Mouse (Mus musculus): Measurements from ENCODE around the gene Gm20388.

Gm20388 gene

GRCm38 (mm10) chr8:121547132-121547531, 1636.5 kb downstream of the Gm20388 start:
- DNase-seq (ENCODE audit: extremely low spot score, low read depth, low spot score) = peak; percentile 58

DNA sequence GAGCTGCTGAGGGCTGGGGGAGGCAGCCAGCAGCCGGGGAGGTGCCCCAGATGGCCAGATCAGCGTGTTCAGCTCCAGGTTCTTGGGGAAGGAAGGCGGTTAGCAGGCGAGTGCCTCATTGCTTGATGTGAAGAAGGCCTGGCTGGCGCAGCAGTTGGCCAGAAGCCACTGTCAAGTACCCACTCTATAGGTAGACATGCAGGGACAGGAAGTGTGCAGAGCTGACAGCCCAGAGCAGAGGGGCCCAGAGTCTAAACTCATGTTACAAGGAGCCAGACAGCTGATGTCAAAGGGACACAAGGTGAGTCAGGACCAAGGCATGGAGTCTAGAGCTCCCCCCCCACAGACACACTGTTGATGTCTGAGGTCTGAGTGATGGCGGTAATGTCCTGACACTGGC, 1639.4 kb downstream of the Gm20388 start:
- DNase-seq (ENCODE audit: extremely low spot score, low read depth, low spot score) = no peak

GRCm38 (mm10) chr8:121551065-121551985, 1640.7 kb downstream of the Gm20388 start:
- DNase-seq (ENCODE audit: extremely low spot score, low read depth, low spot score) = no peak

DNA sequence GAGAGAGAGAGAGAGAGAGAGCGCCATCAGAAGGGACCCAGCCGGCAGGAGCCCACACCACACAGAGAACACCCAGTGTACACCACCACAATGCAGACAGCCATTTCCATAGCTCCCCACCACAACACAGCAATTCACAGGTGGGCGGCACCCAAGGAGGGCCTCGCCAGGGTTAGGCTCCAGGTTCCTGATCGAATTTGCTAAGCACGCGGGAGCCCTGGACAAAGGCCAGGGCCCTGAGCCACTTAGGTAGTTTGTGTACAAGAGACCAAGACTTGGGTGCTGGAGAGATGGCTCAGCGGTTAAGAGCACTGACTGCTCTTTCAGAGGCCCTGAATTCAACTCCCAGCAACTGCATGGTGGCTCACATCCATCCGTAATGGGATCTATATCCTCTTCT, 1641.9 kb downstream of the Gm20388 start:
- DNase-seq (ENCODE audit: extremely low spot score, low read depth, low spot score) = no peak

DNA sequence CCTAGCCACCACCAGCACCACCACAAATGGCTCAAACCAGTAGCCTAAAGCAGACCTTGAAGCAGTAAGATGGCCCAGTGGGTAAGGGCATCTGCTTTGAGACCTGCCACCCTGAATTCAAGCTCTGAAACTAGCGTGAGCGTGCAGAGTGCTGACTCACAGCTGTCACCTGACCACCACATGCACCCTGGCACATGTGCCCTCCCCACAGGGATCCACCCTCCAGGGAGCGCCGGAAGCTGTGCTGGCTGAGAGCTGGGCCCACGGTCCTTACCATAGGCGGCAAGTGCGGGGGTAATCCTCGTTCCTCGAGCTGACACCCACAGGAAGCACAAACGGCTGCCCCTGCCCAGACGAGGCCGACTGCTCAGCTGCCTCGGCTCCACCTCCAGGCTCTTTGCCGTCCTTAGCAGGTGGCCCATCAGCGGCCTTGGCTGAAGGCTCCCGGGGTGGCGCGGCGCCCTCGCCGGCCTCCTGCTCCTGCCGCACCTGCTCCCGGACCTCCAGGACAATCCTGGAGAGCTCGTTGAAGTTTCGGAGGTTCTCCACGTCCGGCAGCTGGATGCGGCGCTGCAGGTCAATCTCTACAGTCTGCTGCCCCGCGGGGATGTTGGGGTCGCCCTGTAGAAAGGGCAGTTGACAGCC, 1643.3 kb downstream of the Gm20388 start:
- DNase-seq (ENCODE audit: extremely low spot score, low read depth, low spot score) = no peak

- DNase-seq (ENCODE audit: extremely low spot score, low read depth, low spot score) = no peak
Measured at GRCm38 (mm10) chr8:121557746-121558145, 1647.1 kb downstream of the Gm20388 start.

DNA sequence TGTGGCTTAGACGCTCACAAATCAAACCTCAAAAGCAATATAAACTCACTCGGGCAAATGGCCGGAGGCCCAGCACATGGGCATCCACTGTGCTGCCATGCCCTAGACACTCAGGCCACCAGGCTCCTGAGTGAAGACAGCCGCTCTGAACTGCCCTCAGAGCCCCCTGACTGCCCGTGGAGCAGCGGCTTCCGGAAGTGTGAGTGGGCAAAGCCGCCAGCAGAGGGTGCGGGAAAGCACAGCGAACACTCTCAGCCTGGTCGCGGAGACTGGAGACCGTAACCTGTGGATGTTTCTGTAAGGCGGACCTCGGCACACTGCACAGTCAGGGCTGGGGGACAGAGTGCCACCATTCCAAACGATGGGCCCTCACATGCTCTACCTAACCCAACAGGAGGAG, 1647.9 kb downstream of the Gm20388 start:
- DNase-seq (ENCODE audit: extremely low spot score, low read depth, low spot score) = no peak

DNA sequence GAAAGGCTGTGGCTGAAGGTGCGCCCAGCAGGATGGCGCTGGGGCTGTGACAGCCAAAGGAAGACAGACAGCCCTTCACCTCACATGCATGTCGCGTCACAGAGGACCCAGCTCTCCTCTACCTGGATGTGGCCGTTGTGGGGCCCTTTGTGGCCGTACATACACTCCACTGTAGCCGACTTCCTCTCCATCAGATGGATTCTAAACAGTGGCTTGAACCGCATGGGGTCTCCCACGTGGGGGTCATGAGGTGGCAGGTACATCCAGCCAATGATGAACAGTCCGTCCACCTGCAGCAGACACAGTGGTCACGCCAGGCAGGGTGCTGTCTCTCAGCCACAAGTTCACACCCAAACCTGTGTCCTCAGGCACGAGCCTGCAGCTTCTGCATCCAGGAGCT, 1649.2 kb downstream of the Gm20388 start:
- DNase-seq (ENCODE audit: extremely low spot score, low read depth, low spot score) = no peak

GRCm38 (mm10) chr8:121560432-121561100, 1649.9 kb downstream of the Gm20388 start:
- DNase-seq (ENCODE audit: extremely low spot score, low read depth, low spot score) = no peak

- DNase-seq (ENCODE audit: extremely low spot score, low read depth, low spot score) = no peak
Measured at GRCm38 (mm10) chr8:121561636-121562345, 1651.2 kb downstream of the Gm20388 start.

DNA sequence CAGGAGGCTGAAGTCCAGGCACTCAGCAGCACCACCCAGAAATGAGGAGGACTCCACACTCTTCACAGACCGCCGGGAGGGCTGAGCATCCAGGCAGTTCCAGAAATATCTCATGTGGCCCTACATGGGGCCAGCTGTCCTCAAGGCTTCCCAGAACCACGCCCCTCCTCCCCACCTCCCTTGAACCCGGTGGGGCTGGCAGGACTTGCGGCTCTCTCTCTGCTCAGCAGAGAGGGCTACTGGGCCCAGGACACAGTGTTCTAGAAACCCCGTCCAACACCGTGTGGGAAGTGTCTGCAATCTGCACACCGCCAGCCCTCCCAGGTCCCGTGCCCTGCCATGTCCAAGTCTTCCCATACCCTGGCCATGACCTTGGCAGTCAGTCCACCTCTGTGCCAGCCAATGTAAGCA, 1652.3 kb downstream of the Gm20388 start:
- no peak for DNase-seq (ENCODE audit: extremely low spot score, low read depth, low spot score)

GRCm38 (mm10) chr8:121563701-121564100, 1653.1 kb downstream of the Gm20388 start:
- DNase-seq (ENCODE audit: extremely low spot score, low read depth, low spot score) = no peak

GRCm38 (mm10) chr8:121568321-121568720, 1657.7 kb downstream of the Gm20388 start:
- DNase-seq (ENCODE audit: extremely low spot score, low read depth, low spot score) = no peak

DNA sequence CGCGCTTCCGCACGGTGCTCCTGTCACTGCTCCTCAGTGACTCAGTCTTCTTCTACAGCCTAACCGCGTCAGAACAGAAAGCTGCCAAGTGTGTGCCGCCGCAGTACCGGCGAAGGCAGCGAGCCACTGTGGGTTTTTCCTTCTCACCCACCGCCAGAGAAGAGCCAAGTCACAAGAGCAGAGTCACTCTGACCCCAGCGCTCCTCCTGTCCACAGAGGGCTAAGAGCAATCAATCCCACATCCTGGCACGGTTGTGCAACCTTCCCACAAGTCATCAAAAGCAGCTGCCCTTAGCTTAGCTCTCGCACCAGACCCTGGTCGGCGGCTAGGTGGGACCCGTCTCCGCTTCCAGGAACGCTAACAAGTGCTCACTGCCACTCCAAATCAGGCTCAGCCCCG, 1659.7 kb downstream of the Gm20388 start:
- DNase-seq (ENCODE audit: extremely low spot score, low read depth, low spot score) = no peak

- DNase-seq (ENCODE audit: extremely low spot score, low read depth, low spot score) = no peak
Measured at GRCm38 (mm10) chr8:121570801-121571200, 1660.2 kb downstream of the Gm20388 start.

- no peak for DNase-seq (ENCODE audit: extremely low spot score, low read depth, low spot score)
Measured at GRCm38 (mm10) chr8:121572121-121572520, 1661.5 kb downstream of the Gm20388 start.

- no peak for DNase-seq (ENCODE audit: extremely low spot score, low read depth, low spot score)
Measured at GRCm38 (mm10) chr8:121573275-121573674, 1662.6 kb downstream of the Gm20388 start.

- no peak for DNase-seq (ENCODE audit: extremely low spot score, low read depth, low spot score)
Measured at GRCm38 (mm10) chr8:121575661-121576060, 1665.0 kb downstream of the Gm20388 start.

DNA sequence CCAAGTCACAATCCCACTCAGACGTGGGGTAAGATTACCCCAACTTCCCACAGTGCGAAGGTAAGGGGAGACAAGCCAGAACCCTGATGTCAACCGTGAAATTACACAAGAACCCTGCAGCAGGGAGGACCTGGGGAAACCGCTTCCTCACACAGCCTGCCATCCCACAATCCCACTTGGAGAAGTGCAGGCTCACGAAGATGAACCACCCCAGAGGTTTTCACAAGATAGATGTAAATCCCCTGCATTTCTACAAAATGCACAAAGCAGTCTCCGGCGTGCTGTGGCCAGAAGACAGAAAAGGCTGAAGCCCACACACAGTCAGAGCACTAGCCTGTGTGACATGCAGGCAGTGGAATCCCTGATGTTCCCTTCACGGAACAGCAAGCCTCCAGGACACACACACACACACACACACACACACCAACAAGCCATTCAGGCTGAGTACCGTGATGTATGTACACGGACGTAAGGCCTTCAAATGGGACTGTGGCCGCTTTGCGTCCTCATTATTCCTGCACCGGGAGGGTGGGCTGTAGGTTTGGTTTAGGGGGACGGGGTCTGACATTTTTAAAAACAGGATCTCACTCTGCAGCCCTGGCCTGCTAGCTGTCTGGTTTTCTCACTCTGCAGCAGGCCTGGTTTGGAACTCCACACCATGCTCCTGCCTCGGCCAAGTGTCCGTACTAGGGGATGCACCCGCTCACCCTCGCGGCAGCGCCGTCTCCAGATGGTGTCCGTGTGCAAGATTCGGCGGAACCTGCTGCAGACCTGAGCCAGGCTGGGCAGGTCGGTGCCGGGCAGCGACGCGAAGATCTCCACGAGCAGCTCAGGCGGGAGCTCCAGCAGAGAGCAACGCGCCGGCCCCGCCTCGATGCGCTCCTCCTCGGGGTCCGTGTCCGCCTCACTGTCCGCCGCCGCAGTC, 1667.4 kb downstream of the Gm20388 start:
- no peak for DNase-seq (ENCODE audit: extremely low spot score, low read depth, low spot score)
